Mouse (Mus musculus): ENCODE results near the gene Nmnat1.
"Not testable (repeated sequence)": the region's sequence is repeated elsewhere in the genome, so short reads cannot be mapped to it uniquely, and the experiment has no call there.

The Nmnat1 gene

DNA sequence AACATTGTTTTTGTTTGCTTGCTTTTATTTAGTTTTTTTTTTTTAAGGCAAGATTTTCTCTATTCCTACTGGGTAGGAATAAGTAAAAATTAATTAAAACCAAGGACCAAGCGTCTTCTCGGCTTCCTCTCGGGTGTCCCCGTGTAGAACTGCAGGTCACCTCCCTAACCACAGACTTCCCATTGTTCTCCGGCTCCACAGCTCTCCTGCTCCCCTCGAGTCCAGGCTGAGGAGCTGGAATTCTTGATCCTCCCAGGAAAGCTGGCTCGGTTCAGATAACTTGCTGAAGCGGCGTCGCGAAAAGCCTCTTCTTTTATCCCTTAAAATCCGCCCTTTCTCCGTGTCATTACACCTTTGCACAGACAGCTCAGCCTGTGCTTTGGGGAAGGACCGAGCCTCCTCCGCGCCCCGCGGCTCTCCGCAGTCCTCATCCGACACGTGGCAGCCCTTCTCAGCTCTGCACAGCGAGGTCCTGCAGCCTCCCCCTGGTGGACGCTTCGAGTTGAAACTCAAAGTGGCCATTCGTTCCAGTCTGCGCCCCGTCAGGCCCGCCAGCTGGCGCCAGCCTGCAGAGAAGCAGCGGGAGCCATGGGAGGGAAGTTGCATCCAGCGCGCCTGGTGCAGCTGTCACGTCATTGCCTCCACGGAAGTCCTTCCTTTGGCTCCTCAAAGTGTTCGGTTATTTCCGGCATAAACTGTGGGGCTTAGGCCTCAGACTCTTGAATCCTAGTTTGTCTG is 39.9 kb downstream of the Nmnat1 start:
- peak; percentile 94 for DNase-seq (ENCODE audit: low read depth)

DNA sequence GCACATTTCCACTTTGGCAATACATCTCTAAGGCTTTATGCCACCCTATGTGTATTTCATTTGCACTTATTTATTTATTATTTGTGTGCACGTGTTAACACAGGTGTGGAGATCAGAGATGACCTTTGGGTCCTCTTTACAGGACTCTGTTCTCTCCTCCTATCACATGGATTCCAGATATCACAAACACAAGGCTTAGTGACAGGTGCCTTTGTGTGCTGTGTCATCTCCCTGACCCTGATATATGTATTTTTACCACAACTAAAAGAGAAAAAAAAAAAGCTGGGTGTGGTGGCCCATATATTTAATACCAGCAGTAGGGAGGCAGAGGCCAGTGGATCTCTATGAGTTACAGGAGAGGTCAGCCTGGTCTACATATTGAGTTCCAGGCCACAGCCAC is 40.5 kb downstream of the Nmnat1 start:
- no peak for DNase-seq (ENCODE audit: low read depth)

DNA sequence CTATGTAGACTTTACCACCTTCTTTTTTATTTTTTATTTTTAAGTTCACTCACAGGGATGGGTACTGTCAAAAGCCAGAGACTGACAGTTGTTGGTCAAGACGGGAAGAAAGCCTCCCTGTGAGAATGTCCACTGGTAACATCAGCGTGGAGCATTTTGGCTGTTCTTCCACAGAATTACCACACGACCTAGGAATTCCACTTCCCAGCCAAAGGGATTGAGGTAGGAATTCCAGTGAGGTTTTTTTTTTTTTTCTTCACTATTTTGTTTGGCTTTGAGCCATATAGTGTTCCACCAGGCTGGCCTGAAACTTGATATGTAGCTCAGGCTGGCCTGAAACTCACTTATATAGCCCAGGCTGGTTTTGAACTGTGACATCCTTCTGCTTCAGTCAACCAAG is 42.6 kb downstream of the Nmnat1 start:
- DNase-seq (ENCODE audit: low read depth), result no peak

GRCm38 (mm10) chr4:149440576-149440975 is 44.4 kb downstream of the Nmnat1 start:
- DNase-seq (ENCODE audit: low read depth), result no peak

DNA sequence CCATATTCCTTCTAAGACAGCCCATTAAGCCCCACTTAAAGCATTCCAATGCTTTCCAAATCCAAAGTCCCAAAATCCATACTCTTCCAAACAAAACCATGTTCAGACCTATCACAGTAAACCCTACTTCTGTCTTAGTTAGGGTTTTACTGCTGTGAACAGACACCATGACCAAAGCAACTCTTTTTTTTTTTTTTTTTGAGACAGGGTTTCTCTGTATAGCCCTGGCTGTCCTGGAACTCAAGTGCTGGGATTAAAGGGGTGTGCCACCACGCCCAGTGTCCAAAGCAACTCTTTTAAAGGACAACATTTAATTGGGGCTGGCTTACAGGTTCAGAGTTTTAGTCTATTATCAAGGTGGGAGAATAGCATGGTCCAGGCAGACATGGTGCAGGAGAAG is 53.1 kb downstream of the Nmnat1 start:
- not testable (repeated sequence) for DNase-seq (ENCODE audit: low read depth)

DNA sequence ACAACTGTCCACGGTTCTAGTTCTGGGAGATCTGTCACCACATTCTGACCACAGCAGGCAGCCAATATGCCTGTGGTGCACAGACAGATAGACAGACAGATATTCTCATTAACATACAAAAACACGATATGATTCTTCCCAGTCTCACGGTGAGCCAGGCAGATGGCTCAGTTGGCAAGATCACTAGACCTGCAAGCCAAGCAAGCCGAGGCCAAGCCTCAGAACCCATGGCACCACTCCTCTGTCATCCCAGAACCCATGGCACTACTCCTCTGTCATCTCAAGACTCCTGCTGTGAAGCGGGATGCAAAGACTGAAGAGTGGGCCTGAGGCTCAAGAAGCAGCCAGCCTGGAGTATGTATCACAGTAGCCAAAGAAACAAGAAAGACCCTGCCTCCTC is 55.4 kb downstream of the Nmnat1 start:
- DNase-seq (ENCODE audit: low read depth), result no peak

DNA sequence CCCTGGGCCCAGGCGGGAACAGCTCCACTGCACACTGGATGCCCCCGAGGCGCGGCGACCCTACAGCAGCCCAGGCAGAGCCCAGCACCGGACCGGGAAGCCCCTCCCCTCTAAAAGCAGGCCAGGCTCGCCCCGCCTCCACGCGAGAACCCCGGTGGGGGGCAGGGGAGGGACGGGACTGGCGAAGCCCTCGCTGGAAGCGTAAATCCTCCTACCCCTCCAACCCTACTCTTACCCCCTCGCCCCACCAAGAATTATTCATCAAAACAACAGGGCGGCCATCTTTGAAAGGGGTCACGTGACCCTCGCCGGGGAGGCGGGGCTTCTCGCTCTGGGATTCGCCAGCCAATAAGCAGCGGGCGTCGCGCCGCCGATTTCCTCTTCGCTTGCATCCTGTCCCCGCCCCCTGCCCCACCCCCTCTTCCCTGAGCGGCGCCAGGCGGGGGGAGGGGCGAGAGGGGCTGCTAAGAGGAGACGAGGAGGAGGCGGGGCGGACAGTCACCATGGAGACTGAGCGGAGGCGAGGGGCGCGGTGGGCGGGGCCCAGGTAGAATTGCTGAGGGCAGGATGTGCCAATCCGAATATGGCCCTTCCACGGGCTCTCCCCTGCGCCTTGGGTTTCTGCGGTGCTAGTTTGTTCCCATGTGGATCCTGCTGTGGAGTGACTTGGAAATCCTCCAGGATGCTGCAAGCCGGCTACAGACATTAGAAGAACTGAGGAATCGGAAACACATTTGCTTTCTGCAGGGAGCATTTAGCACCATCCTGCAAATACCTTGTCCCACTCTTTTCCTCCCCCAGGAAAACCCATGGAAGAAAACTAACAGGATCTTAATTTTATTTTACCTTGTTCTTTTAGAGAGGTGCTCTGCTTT is 58.4 kb downstream of the Nmnat1 start, which contains the start of gene Ube4b:
Gene Ube4b (minus strand): TSS at position 425 of the 875 bp plus-strand sequence.
- peak; percentile 96 for DNase-seq (ENCODE audit: low read depth)

GRCm38 (mm10) chr4:149425801-149426292 is 59.2 kb downstream of the Nmnat1 start:
- no peak for DNase-seq (ENCODE audit: low read depth)

DNA sequence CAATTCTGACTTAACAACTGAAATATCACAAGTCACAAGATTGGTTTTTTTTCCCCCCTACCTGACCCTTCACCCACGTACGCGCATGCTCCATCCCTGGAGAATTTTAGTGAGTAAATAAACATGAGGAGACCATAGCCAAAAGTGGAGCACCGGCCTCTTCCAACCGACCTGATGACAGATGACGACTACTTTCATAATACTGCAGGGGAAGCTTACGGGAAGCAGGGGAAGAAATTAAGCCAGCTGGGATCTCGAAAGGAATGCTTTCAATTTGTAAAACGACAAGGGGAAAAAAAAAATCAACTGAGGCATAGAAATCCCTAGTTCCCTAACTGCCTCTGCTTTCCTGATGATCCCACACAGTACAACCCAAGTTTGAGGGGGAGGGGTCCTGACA is 60.2 kb downstream of the Nmnat1 start:
- no peak for DNase-seq (ENCODE audit: low read depth)

DNA sequence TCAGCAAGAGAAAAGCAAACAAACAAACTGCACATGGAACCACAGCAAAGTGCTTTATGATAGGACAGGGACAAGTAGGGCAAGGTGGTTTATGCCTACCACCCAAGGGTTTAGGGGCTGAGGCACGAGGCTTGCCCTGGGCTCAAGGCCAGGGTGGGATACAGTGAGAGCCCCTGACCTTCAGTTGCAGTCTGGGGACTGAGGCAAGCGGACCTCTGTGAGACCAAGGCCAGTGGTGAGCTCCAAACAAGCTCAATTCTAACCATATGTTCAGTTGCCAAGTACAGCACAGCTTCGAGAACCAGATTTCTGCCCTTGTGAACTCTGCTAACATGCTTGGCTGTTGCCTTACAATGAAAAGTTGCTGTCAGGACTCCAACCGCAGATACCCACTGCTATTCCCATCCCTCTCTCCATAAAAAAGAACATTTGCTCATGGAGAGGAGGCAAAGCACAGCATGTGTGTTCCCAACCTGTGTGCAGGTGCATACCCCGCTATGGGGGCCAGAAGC is 67.1 kb downstream of the Nmnat1 start:
- DNase-seq (ENCODE audit: low read depth), result no peak
